Mouse (Mus musculus): ENCODE results near the gene Olfr24. TPM values are rescaled to one million over a fixed set of nuclear protein-coding genes. Genes with fewer than 3 reads are reported as not detected.

The Olfr24 gene
- total and polyA plus RNA-seq, 3 experiments = not detected

DNA sequence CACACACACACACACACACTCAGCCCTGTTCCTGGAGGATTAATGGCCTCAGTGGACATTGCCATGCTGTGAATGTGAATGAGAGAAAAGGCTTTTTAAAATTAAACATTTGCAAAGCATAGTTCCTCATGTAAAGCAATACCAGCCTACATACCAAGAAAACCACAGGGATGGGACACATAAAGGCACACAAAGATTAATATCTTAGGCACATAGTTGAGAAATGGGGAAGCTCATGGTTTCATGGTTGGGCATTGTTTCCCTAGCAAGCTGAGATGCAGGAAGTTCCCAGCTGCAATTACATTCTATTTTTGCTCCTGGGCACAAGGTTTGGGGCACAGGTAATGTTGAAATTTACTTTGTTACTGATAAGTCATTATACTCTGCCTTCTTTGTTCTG is 58.2 kb downstream of the Olfr24 start:
- Histone ChIP-seq H3K9ac (ENCODE audit: control insufficient read depth, low read depth, low read length, poor library complexity, severe bottlenecking) (no peak overlapping the region), H3K27me3 (ENCODE audit: control insufficient read depth in 1 of 2, insufficient read depth in 2 of 2, low read length in 2 of 2) (no peaks in the 10 kb centered on the region), H3K36me3 (ENCODE audit: control insufficient read depth in 1 of 2, insufficient read depth in 2 of 2, low read length in 2 of 2) (no peaks in the 10 kb centered on the region), H3K79me2 (ENCODE audit: control insufficient read depth, insufficient read depth, low read length, poor library complexity) (no peaks in the 10 kb centered on the region), H3K9me3 (replicated peaks; ENCODE audit: insufficient read depth, low read length) (no peaks in the 10 kb centered on the region), H3K4me3 (ENCODE audit: control insufficient read depth in 1 of 2, insufficient read depth in 1 of 2, low read depth in 2 of 2, low read length in 2 of 2) (no peak overlapping the region), H3K4me1 (ENCODE audit: control insufficient read depth in 1 of 2, insufficient read depth in 2 of 2, low read length in 2 of 2) (no peaks in the 10 kb centered on the region), H3K27ac (ENCODE audit: control insufficient read depth, low read depth, low read length) (no peak overlapping the region)
- DNase-seq (ENCODE audit: low read depth, low spot score) = peak; percentile 19
- TF ChIP-seq RAD21 (IDR thresholded peaks at IDR 0.05; ENCODE audit: low read depth, low read length) (no peak), POLR2AphosphoS2 (IDR thresholded peaks at IDR 0.05; ENCODE audit: low read length) (no peak), SIN3A (IDR thresholded peaks at IDR 0.05; ENCODE audit: low read length) (no peak), KAT2A (conservative IDR thresholded peaks at IDR 0.05; ENCODE audit: low read depth, low read length) (no peak), ZC3H11A (IDR thresholded peaks at IDR 0.05; ENCODE audit: low read depth, low read length) (no peak), MAX (IDR thresholded peaks at IDR 0.05; ENCODE audit: low read length) (no peak), TAL1 (IDR thresholded peaks at IDR 0.05; ENCODE audit: low read length) (no peak)

Other genes with a start within 250 kb of the Olfr24 start
- under 0.01 TPM in 1 of 2 replicates, not detected in the other for gene Muc16, start 89.5 kb downstream of the Olfr24 start, total RNA-seq (2012; rRNA removed)
- not detected for gene Muc16, start 89.5 kb downstream of the Olfr24 start, polyA plus RNA-seq (2012; ENCODE audit: insufficient read depth in 1 of 2, insufficient read length in 2 of 2, low read depth in 1 of 2, low replicate concordance in 2 of 2, missing spikeins in 1 of 2)
- not detected in 2 replicates for gene Olfr828, start 55.5 kb upstream of the Olfr24 start, total RNA-seq (2012; rRNA removed)
- gene Olfr828, start 55.5 kb upstream of the Olfr24 start, polyA plus RNA-seq (2012; ENCODE audit: insufficient read depth in 1 of 2, insufficient read length in 2 of 2, low read depth in 1 of 2, low replicate concordance in 2 of 2, missing spikeins in 1 of 2) = not detected
- 0.04 TPM in 1 of 2 replicates, not detected in the other for gene Olfr829, start 90.9 kb upstream of the Olfr24 start, total RNA-seq (2012; rRNA removed)
- gene Olfr829, start 90.9 kb upstream of the Olfr24 start, polyA plus RNA-seq (2012; ENCODE audit: insufficient read depth in 1 of 2, insufficient read length in 2 of 2, low read depth in 1 of 2, low replicate concordance in 2 of 2, missing spikeins in 1 of 2) = not detected
- gene Olfr830, start 110.7 kb upstream of the Olfr24 start, total RNA-seq (2012; rRNA removed) = not detected in 2 replicates
- not detected for gene Olfr830, start 110.7 kb upstream of the Olfr24 start, polyA plus RNA-seq (2012; ENCODE audit: insufficient read depth in 1 of 2, insufficient read length in 2 of 2, low read depth in 1 of 2, low replicate concordance in 2 of 2, missing spikeins in 1 of 2)
- gene Olfr832, start 173.1 kb upstream of the Olfr24 start, total RNA-seq (2012; rRNA removed) = not detected in 2 replicates
- not detected for gene Olfr832, start 173.1 kb upstream of the Olfr24 start, polyA plus RNA-seq (2012; ENCODE audit: insufficient read depth in 1 of 2, insufficient read length in 2 of 2, low read depth in 1 of 2, low replicate concordance in 2 of 2, missing spikeins in 1 of 2)
- not detected in 2 replicates for gene Olfr834, start 224.0 kb upstream of the Olfr24 start, total RNA-seq (2012; rRNA removed)
- gene Olfr834, start 224.0 kb upstream of the Olfr24 start, polyA plus RNA-seq (2012; ENCODE audit: insufficient read depth in 1 of 2, insufficient read length in 2 of 2, low read depth in 1 of 2, low replicate concordance in 2 of 2, missing spikeins in 1 of 2) = not detected